Mouse (Mus musculus): Measurements from ENCODE around the gene Shisa2.

DNA sequence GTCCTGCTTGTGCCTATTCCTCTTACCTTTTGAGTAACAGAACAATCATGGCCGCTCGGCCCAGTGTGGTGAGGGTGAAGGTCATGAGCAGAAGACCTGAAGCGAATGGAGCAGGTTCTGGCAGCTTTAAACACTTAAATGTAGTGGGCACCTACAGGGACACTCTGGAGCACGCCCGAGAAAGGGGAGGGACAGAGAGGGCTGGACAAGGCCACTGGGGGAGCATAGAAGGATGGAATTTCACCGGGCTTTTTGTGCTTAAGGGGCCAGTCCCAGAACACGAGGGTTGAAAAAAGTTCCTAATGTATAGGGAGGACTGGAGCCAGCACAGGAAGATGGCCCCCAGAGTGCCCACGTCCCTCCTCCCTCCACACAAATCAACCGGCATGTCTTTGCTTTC, 8.9 kb downstream of the Shisa2 start:
- TF ChIP-seq CTCF (IDR thresholded peaks at IDR 0.05; ENCODE audit: control insufficient read depth, insufficient read depth, insufficient replicate concordance, low read depth, low read length) (no peak), POLR2A (IDR thresholded peaks at IDR 0.05; ENCODE audit: control insufficient read depth, low read depth, low read length) (no peak)

All from testis, adult 2 months (tissue).